Mouse (Mus musculus): ENCODE data around the gene Ccdc142. TPM values are rescaled to one million over a fixed set of nuclear protein-coding genes. Genes with fewer than 3 reads are reported as not detected.

The Ccdc142 gene
- polyA plus RNA-seq, 1 experiment from 2014 or later, result 3.8 TPM

DNA sequence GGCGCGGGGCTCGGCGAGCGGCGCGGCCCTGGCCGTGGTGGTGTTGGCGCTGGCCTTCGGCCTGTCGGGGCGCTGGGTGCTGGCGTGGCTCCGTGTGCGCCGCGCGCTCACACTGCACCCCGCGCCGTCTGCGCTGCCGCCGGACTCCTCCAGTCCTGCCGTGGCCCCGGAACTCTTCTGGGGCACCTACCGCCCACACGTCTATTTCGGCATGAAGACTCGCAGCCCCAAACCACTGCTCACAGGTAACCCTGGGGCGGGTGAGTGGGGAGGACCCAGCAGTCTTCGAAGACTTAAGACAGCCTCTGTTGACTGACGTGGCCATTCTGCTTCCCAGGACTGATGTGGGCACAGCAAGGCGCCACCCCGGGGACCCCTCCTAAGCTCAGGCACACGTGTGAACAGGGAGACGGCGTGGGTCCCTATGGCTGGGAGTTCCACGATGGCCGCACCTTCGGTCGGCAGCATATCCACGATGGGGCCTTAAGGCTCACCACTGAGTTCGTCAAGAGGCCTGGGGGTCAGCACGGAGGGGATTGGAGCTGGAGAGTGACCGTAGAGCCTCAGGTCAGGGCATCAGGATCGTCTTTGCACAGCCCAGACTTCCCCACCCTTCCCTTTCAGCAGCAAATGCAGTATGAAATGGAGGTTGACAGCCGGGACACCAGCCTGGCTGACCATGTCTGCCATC, 14.4 kb downstream of the Ccdc142 start:
- Histone ChIP-seq H3K36me3 (peaks cover 40% of the 10 kb centered on the region), H3K27me3 (ENCODE audit: low read depth, poor library complexity, severe bottlenecking) (no peaks in the 10 kb centered on the region), H3K4me3 (peak overlapping the region; percentile 83), H3K9me3 (replicated peaks) (no peaks in the 10 kb centered on the region), H3K4me1 (peaks cover 44% of the 10 kb centered on the region), H3K27ac (peak overlapping the region; percentile 93)
- WGBS, result 3% methylated on average over 48 of the region's 48 CpGs
- DNase-seq (ENCODE audit: low spot score), result no peak

DNA sequence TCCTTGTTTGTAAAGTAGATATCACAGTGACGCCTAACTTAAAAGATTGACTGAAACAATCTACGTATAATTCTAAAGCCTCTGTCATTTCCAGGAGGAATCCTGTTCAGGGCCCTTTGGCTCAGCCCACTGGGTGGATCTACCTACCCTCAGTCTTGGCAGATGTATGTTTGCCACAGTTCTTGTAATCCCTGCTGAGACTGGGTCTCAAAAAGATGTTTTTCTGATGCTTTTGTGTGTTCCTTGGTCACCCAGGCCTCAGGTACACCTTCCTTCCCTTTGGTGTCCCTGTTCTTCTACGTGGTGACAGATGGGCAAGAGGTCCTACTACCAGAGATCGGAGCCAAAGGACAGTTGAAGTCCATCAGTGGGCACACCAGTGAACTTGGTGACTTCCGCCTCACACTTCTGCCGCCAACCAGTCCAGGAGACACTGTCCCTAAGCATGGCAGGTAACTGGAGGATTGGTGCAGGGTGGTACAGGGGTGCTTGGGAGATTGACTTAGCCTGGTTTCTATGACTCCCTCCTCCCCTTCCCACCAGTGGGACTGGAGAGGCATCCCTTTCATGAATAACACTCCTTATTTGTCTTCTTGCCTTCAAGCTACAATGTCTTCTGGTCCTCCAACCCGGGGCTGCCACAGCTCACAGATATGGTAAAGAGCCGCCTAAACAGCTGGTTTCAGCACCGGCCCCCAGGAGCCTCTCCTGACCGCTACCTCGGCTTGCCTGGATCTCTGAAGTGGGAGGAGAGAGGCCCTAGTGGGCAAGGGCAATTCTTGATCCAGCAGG, 15.2 kb downstream of the Ccdc142 start:
- Histone ChIP-seq H3K36me3 (peaks cover 37% of the 10 kb centered on the region), H3K27me3 (ENCODE audit: low read depth, poor library complexity, severe bottlenecking) (no peaks in the 10 kb centered on the region), H3K4me1 (peaks cover 44% of the 10 kb centered on the region), H3K4me3 (peak overlapping the region; percentile 83), H3K9me3 (replicated peaks) (no peaks in the 10 kb centered on the region), H3K27ac (peak overlapping the region; percentile 93; the same call in 1 of the 2 replicates)
- no peak for DNase-seq (ENCODE audit: low spot score)
- WGBS, result 82% methylated on average over 11 of the region's 11 CpGs

DNA sequence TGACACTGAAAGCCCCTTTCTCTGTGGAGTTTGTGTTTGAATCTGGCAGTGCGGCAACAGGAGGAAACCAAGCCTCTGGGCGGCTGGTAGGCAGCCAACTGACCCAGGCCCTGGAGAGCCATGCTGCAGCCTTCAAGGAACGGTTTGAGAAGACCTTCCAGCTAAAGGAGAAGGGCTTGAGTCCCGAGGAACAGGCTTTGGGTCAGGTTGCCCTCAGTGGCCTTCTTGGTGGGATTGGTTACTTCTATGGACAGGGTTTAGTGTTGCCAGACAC, 15.7 kb downstream of the Ccdc142 start:
- H3K27ac ChIP-seq, result no peak overlapping the region
- H3K36me3 ChIP-seq, result peaks cover 37% of the 10 kb centered on the region
- H3K4me3 ChIP-seq, result peak overlapping the region; percentile 83
- H3K9me3 ChIP-seq (replicated peaks), result no peaks in the 10 kb centered on the region
- DNase-seq (ENCODE audit: low spot score), result no peak
- WGBS, result 91% methylated on average over 4 of the region's 4 CpGs
- no peaks in the 10 kb centered on the region for H3K27me3 ChIP-seq (ENCODE audit: low read depth, poor library complexity, severe bottlenecking)
- H3K4me1 ChIP-seq, result peaks cover 45% of the 10 kb centered on the region

DNA sequence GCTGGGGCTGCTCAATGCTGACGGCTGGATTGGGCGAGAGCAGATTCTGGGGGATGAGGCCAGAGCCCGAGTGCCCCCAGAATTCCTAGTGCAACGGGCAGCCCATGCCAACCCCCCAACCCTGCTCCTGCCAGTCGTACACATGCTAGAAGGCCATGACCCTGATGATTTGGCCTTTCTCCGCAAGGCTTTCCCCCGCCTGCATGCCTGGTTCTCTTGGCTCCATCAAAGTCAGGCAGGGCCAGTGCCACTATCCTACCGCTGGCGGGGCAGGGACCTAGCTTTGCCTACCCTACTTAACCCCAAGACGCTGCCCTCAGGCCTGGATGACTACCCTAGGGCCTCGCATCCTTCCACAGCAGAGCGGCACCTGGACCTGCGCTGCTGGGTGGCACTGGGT, 16.2 kb downstream of the Ccdc142 start:
- Histone ChIP-seq H3K4me1 (peaks cover 50% of the 10 kb centered on the region), H3K9me3 (replicated peaks) (no peaks in the 10 kb centered on the region), H3K36me3 (peaks cover 37% of the 10 kb centered on the region), H3K4me3 (peak overlapping the region; percentile 83; the same call in 1 of the 2 replicates), H3K27ac (no peak overlapping the region), H3K27me3 (ENCODE audit: low read depth, poor library complexity, severe bottlenecking) (no peaks in the 10 kb centered on the region)
- no peak for DNase-seq (ENCODE audit: low spot score)
- 93% methylated on average over 13 of the region's 13 CpGs for WGBS

DNA sequence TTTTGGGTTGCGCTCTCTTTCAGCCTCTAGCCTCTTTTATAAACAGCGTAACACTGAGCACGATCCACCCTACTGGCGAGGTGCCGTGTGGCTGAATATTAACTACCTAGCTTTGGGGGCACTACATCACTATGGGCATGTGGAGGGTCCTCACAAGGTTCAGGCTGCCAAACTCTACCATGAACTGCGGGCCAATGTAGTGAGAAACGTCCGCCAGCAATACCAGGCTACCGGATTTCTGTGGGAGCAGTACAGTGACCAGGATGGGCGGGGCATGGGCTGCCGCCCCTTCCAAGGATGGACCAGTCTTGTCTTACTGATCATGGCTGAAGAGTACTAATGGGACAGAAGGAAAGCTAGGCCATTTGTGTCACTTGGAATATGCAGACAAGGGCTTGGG, 17.0 kb downstream of the Ccdc142 start:
- no peak for DNase-seq (ENCODE audit: low spot score)
- H3K27ac ChIP-seq, result no peak overlapping the region
- H3K36me3 ChIP-seq, result peaks cover 41% of the 10 kb centered on the region
- no peak overlapping the region for H3K4me3 ChIP-seq
- no peaks in the 10 kb centered on the region for H3K27me3 ChIP-seq (ENCODE audit: low read depth, poor library complexity, severe bottlenecking)
- H3K4me1 ChIP-seq, result peaks cover 56% of the 10 kb centered on the region
- no peaks in the 10 kb centered on the region for H3K9me3 ChIP-seq (replicated peaks)
- WGBS, result 88% methylated on average over 11 of the region's 11 CpGs

DNA sequence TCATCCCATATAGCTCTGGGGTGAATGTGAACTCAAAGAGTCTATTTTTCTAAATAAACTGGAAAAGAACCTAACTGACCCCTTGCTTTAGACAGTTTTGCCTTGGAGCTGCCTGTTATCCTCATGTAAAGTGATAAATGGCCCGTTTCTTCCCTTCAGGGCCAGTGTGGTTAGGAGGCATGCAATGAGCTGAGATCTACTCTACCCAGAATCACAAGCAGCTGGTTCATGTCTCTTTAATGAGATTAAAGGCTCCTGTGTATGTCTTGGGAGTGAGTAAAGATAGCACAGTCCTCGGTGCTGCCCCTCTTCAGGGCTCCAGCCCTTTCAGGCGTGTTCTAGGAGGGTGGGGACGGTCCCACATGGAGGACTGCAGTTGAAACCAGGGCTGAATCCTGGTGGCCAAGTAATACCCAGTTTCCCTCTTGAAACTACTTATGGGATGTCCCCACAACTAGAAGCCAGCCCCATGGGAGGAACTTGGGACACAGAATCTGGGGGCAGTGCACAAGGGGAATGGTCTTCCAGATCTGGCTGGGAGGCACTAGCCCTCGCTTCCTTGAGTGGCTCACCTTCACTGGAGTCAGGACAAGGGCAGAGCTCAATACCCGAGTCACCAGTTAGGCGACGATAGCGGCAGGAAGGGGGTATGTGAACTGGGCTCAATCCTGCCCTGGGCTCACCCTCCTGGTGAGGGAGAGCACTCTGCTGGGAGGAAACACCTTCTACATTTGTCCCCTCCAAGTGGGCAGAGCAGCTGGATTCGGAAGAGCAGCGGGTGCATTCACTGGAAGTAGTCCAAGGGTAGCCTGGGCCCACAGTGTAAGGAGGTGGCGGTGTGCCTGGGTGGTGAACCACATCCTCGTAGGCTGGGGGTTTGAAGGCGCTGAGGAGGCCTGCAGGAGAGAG, 17.7 kb downstream of the Ccdc142 start:
- Histone ChIP-seq H3K4me1 (peaks cover 63% of the 10 kb centered on the region), H3K36me3 (peaks cover 41% of the 10 kb centered on the region), H3K27ac (peak overlapping the region; percentile 99), H3K9me3 (replicated peaks) (no peaks in the 10 kb centered on the region), H3K4me3 (peak overlapping the region; percentile 14; the same call in 1 of the 2 replicates), H3K27me3 (ENCODE audit: low read depth, poor library complexity, severe bottlenecking) (no peaks in the 10 kb centered on the region)
- peak; percentile 27 for DNase-seq (ENCODE audit: low spot score)
- 89% methylated on average over 14 of the region's 14 CpGs for WGBS

DNA sequence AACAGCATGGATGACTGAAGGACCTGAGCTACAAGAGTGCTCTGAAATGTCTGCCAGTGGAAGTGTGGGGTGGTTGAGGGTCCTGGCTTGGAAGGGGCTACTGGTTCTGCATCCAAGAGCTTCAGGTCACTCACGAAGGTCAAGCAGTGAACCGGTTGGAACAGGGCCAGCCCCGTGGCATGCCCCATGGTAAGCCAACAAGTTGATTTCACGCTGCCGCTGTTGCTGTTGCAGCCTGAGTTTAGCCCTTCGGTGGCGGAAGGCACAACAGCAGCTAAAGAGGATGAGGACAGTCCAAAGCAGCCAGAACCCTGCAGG, 18.3 kb downstream of the Ccdc142 start:
- peaks cover 41% of the 10 kb centered on the region for H3K36me3 ChIP-seq

DNA sequence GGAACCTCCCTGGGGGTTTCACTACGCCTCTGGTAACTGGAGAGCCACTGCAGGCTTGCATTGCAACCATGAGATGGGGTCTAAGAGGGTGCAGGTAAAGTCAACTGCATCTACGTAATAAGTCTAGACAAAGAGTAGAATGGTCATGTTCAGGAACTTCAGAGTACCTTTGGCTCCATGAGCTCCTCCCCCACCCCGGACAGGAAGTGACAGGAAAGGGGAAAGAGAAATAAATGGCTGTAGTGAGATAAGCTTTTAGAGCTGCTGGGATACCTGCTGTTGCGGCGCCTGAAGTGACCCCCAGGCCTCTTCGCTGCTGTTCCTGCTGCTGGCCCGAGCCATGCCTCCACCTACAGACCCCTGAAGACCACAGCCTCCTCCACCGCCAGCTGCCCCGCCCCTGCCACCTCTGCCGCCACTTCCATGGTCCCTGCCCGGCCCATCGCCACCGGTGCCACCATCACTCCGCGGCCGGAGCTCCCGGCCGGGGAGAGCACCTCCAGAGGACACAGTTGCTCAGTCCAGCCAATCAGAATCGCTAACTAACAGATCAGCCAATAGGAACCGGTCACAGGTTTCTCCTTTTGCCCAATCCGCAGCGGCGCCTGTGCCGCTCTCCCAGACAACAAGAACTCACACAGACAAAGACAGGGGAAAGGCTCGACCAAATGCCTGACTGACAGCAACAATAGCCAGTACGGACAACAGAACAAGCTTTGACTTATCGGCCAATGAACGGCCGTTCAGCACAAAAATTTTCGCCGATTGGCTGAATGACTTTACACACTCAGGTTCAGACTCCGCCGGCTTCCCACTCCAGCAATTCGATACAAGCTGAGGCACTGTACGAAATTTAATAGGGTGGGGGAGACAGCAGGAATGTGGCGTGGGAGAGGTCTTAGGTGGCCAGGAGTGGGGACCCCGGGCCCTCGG, 19.8 kb downstream of the Ccdc142 start, which contains the start of gene Wbp1:
Gene Wbp1, minus strand, starts transcription at position 630 of the 933 bp plus-strand sequence.
- WGBS, result 1% methylated on average over 38 of the region's 38 CpGs
- no peaks in the 10 kb centered on the region for H3K27me3 ChIP-seq (ENCODE audit: low read depth, poor library complexity, severe bottlenecking)
- no peaks in the 10 kb centered on the region for H3K9me3 ChIP-seq (replicated peaks)
- peak within 1 kb of the TSS; percentile 99 for H3K27ac ChIP-seq
- peak within 1 kb of the TSS; percentile 71 for H3K4me3 ChIP-seq
- peaks cover 60% of the 10 kb centered on the region for H3K4me1 ChIP-seq
- peak; percentile 89 for DNase-seq (ENCODE audit: low spot score)
- peaks cover 41% of the 10 kb centered on the region for H3K36me3 ChIP-seq

More for the DNA sequence above, 18.3 kb downstream of the Ccdc142 start:
- peak; percentile 39 for DNase-seq (ENCODE audit: low spot score)
- H3K4me3 ChIP-seq, result peak overlapping the region; percentile 71
- H3K27ac ChIP-seq, result peak overlapping the region; percentile 99
- WGBS, result 88% methylated on average over 7 of the region's 7 CpGs
- H3K4me1 ChIP-seq, result peaks cover 63% of the 10 kb centered on the region
- H3K27me3 ChIP-seq (ENCODE audit: low read depth, poor library complexity, severe bottlenecking), result no peaks in the 10 kb centered on the region
- no peaks in the 10 kb centered on the region for H3K9me3 ChIP-seq (replicated peaks)

DNA sequence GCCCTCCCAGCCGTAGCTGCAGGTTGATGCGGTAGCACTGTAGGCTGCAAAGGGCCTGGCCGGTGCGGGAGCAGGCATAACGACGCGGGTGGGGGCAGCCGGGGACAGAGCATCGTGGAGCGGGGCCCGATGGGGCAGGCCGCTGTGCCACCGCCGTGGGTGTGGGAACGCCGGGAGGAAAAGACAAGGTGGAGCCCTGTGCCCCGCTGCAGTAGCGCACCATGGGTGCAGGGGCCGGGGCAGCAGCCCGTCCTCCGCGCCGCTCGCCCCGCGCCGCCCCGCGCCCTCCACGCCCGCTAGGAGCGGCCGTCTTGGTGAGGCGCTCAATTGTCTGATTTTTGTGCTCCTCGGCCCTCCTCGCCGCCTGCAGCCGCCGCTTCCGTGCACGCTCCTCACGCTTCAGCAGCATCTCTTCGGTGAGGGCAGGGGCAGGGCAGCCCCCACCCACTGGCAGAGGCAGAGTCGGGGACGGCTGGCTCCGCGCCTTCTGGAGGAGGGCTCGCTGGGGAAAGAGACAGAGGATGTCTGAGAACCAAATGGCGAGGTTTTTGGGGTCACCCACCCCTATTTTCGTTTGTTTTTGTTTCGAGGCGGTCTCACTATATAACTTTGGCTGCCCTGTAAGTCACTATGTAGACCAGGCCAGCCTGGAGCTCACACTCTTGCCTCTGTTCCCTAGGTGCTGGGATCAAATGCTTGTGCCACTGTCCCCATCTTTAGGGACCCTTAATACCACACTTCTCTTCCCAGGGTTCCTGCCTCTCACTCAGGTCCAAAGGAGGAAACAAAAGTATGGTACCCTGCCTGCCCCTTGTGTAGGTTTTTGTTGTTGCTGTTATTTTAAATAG, 20.7 kb downstream of the Ccdc142 start:
- Histone ChIP-seq H3K27ac (peak overlapping the region; percentile 99), H3K4me3 (peak overlapping the region; percentile 71), H3K36me3 (peaks cover 35% of the 10 kb centered on the region), H3K4me1 (peaks cover 51% of the 10 kb centered on the region), H3K27me3 (ENCODE audit: low read depth, poor library complexity, severe bottlenecking) (no peaks in the 10 kb centered on the region), H3K9me3 (replicated peaks) (no peaks in the 10 kb centered on the region)
- DNase-seq (ENCODE audit: low spot score), result no peak
- 2% methylated on average over 52 of the region's 52 CpGs for WGBS

DNA sequence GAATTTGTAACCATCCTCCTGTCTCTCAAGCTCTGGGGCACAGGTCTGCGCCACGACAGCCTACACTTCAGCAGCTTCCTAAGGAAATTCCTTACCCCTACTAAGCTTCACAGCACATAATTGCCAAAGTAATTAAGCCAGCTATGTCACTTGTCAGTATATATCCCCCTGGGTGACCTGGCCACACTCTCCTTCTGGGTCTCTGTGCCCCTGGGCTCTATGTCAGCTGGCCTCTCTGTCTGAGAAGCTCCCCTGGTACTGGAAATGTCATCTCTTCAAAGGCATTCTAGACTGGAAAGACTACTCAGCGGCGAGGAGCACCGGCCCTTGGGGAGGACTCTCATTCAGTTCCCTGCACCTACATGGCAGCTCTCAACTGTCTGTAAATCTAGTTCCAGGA, 21.6 kb downstream of the Ccdc142 start:
- no peaks in the 10 kb centered on the region for H3K27me3 ChIP-seq (ENCODE audit: low read depth, poor library complexity, severe bottlenecking)
- DNase-seq (ENCODE audit: low spot score), result no peak
- 86% methylated on average over 5 of the region's 5 CpGs for WGBS
- no peaks in the 10 kb centered on the region for H3K9me3 ChIP-seq (replicated peaks)
- peak overlapping the region; percentile 99 for H3K27ac ChIP-seq
- H3K4me3 ChIP-seq, result peak overlapping the region; percentile 71
- peaks cover 26% of the 10 kb centered on the region for H3K36me3 ChIP-seq
- H3K4me1 ChIP-seq, result peaks cover 50% of the 10 kb centered on the region

DNA sequence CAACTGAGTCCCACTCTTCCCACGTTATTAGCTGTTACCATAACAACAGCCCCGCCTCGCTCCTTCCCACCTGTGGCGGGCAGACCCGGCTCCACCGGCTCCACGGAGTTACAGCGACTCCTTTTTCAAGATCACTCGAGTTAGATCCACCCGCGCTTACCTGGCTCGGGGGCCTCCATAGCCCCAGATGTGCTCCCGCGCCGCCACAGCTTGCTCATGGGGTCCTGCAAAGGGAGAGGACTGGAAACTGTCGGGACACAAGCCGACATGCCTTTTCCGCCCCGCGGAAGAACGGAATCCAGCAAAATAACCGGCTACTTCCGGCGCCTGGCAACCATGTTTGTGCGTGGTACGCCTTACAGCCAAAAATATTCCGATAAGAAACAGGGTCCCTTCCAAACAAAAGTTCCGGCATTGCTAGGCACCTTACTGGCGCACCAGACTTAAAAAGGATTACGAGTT, 23.5 kb downstream of the Ccdc142 start:
- H3K27me3 ChIP-seq (ENCODE audit: low read depth, poor library complexity, severe bottlenecking), result no peaks in the 10 kb centered on the region
- WGBS, result under 1% methylated on average over 30 of the region's 30 CpGs
- no peaks in the 10 kb centered on the region for H3K9me3 ChIP-seq (replicated peaks)
- H3K4me1 ChIP-seq, result peaks cover 43% of the 10 kb centered on the region
- peak; percentile 94 for DNase-seq (ENCODE audit: low spot score)
- peak overlapping the region; percentile 91 for H3K27ac ChIP-seq
- H3K4me3 ChIP-seq, result peak overlapping the region; percentile 87
- H3K36me3 ChIP-seq, result peaks cover 7% of the 10 kb centered on the region

All from limb, embryonic 10.5 days (tissue).